9 mouse cellular contexts compared by ENCODE assay signal in genomic region chr10:63424475-63424814, GRCm38 (mm10). TPM values are rescaled to one million over a fixed set of nuclear protein-coding genes. Genes with fewer than 3 reads are reported as not detected.
DNase-seq lines count a peak whose midpoint lies in the region; ATAC-seq and TF ChIP-seq lines count a peak whose summit lies in the region.
"Had no signal": no experiment of that assay in that cellular context is flagged by ENCODE, and none has a peak within 500 bp of the region (broad histone marks: within the 10 kb centered on the region; RNA-seq: fewer than 3 reads in every experiment).

No protein-coding gene starts in this region.

- TF ChIP-seq POLR2A in brain, embryonic 14.5 days (IDR thresholded peaks at IDR 0.05; ENCODE audit: borderline replicate concordance, extremely low read depth, insufficient read depth, insufficient read length, poor library complexity, severe bottlenecking), result no peak

- no peak overlapping the region for H3K9ac ChIP-seq in forebrain, embryonic 11.5 days (ENCODE audit: low read length)

- no peaks in the 10 kb centered on the region for H3K27me3 ChIP-seq in forebrain, embryonic 11.5 days (ENCODE audit: control insufficient read depth, insufficient read depth, low read length)

- H3K4me3 ChIP-seq in left cerebral cortex, adult 2 months, result no peak overlapping the region
- no peak overlapping the region for H3K4me3 ChIP-seq in forebrain, embryonic 11.5 days (ENCODE audit: low read depth, low read length)

- peak; percentile 62 for TF ChIP-seq CTCF in left cerebral cortex, adult 2 months (IDR thresholded peaks at IDR 0.05)
- peak; percentile 25; the same call in 1 of the 2 replicates for TF ChIP-seq CTCF in brain, embryonic 14.5 days (IDR thresholded peaks at IDR 0.05; ENCODE audit: borderline replicate concordance, extremely low read depth, insufficient read depth, insufficient read length)

- intact Hi-C loops in left cerebral cortex, adult 2 months (cut with DNase I), result loop anchor here (10.0 kb wide), 1 partner anchor 660 kb away; no protein-coding TSS in a partner anchor

- H3K9me3 ChIP-seq in forebrain, embryonic 11.5 days (ENCODE audit: control insufficient read depth, low read length), result no peaks in the 10 kb centered on the region

- no peaks in the 10 kb centered on the region for H3K36me3 ChIP-seq in forebrain, embryonic 11.5 days (ENCODE audit: control insufficient read depth, insufficient read depth, low read length)

- no peak for DNase-seq in left cerebral cortex, adult 2 months (ENCODE audit: extremely low spot score in 1 of 2, low spot score in 2 of 2)
- DNase-seq in left cerebral cortex, adult 11 months (ENCODE audit: low spot score), result no peak
- peak; percentile 37 for DNase-seq in MN1 (ENCODE audit: low spot score)
- DNase-seq in brain, embryonic 14.5 days (ENCODE audit: low read depth), result peak; percentile 40
- peak; percentile 35 to 59 for DNase-seq in lung, adult 18-20 months
- DNase-seq in thymus, postnatal 0 days (ENCODE audit: low spot score), result peak; percentile 62
- DNase-seq in forebrain, embryonic 11.5 days (ENCODE audit: low spot score), result no peak

- no peaks in the 10 kb centered on the region for H3K4me1 ChIP-seq in forebrain, embryonic 11.5 days (replicated peaks; ENCODE audit: control insufficient read depth, insufficient read depth, low read length)

- H3K27ac ChIP-seq in left cerebral cortex, adult 2 months, result no peak overlapping the region
- no peak overlapping the region for H3K27ac ChIP-seq in forebrain, embryonic 11.5 days (ENCODE audit: low read depth, low read length)

- H3K4me2 ChIP-seq in forebrain, embryonic 11.5 days (ENCODE audit: low read depth, low read length, severe bottlenecking), result no peak overlapping the region

- no peak for ATAC-seq in forebrain, embryonic 11.5 days (replicated peaks; ENCODE audit: low FRiP score)

RNA-seq across cellular contexts. Expression of gene Gm7075, which starts 2.9 kb away (rescaled TPM):
- total RNA-seq in left cerebral cortex, adult 2 months (2021), result not detected
- not detected in 2 replicates for polyA plus RNA-seq in brain, embryonic 14.5 days (2012; rRNA removed)
- not detected in 2 replicates for polyA plus RNA-seq in thymus, postnatal 0 days (2015; fragmentation: Nextera tagmentation; extraction: Ambion mirVana)
- polyA plus RNA-seq in forebrain, embryonic 11.5 days (2014; fragmentation: Nextera tagmentation; extraction: Ambion mirVana), result not detected in 2 replicates
- polyA plus RNA-seq: liver, embryonic 16.5 days; stomach, embryonic 14.5 days had no signal

RNA-seq across cellular contexts. Expression of gene Ctnna3, which starts 5.5 kb away (rescaled TPM):
- 1 to 10 TPM; 2.1 to 2.2 TPM for total RNA-seq in left cerebral cortex, adult 2 months (2021)
- 0.10 and 0.25 TPM in 2 replicates for polyA plus RNA-seq in brain, embryonic 14.5 days (2012; rRNA removed)
- polyA plus RNA-seq in thymus, postnatal 0 days (2015; fragmentation: Nextera tagmentation; extraction: Ambion mirVana), result 0.36 and 0.48 TPM in 2 replicates
- not detected in 2 replicates for polyA plus RNA-seq in forebrain, embryonic 11.5 days (2014; fragmentation: Nextera tagmentation; extraction: Ambion mirVana)

RNA-seq across cellular contexts. Expression of gene Dnajc12, which starts 42.2 kb away (rescaled TPM):
- 10 to 100 TPM; 23.0 to 24.0 TPM for total RNA-seq in left cerebral cortex, adult 2 months (2021)
- 9.3 and 11.5 TPM in 2 replicates for polyA plus RNA-seq in brain, embryonic 14.5 days (2012; rRNA removed)
- polyA plus RNA-seq in thymus, postnatal 0 days (2015; fragmentation: Nextera tagmentation; extraction: Ambion mirVana), result 10.7 and 11.1 TPM in 2 replicates
- polyA plus RNA-seq in forebrain, embryonic 11.5 days (2014; fragmentation: Nextera tagmentation; extraction: Ambion mirVana), result 6.4 and 8.7 TPM in 2 replicates

RNA-seq across cellular contexts. Expression of gene Sirt1, which starts 42.9 kb away (rescaled TPM):
- 10 to 100 TPM; 14.0 to 14.6 TPM for total RNA-seq in left cerebral cortex, adult 2 months (2021)
- polyA plus RNA-seq in brain, embryonic 14.5 days (2012; rRNA removed), result 16.4 and 17.2 TPM in 2 replicates
- polyA plus RNA-seq in thymus, postnatal 0 days (2015; fragmentation: Nextera tagmentation; extraction: Ambion mirVana), result 8.6 and 9.5 TPM in 2 replicates
- polyA plus RNA-seq in forebrain, embryonic 11.5 days (2014; fragmentation: Nextera tagmentation; extraction: Ambion mirVana), result 9.1 and 9.3 TPM in 2 replicates

Comparison
In these comparisons a context has a peak if more than half of its experiments do, and no peak if none do; other contexts are left out.
1. DNase-seq: peak in MN1 (single experiment), brain, embryonic 14.5 days (single experiment), lung, adult 18-20 months (2 of 2) and thymus, postnatal 0 days (single experiment); none in left cerebral cortex, adult 2 months (0 of 2), left cerebral cortex, adult 11 months (single experiment) and forebrain, embryonic 11.5 days (single experiment).